Mouse (Mus musculus): ENCODE measurements around the gene Sorcs2.

Sorcs2 gene

DNA sequence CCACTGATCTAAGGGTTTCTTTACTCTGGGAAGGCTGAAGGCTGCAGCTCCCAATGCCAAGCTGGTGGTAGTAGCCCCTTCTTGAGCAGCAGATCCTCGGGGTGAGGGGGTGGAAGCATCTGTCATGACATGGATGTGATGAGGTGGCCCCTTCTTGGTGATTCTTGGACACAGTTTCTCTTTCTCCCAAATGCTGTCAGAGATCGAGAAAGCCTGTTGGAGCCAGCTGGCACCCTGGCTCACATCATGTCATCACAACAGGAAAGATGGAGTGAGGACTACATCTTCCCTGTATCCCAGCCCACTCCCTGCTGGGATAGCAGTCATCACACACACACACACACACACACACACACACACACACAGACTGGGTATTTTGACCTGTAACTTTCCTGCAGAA, 268.3 kb downstream of the Sorcs2 start:
- DNase-seq (ENCODE audit: low spot score in 2 of 2) = no peak

DNA sequence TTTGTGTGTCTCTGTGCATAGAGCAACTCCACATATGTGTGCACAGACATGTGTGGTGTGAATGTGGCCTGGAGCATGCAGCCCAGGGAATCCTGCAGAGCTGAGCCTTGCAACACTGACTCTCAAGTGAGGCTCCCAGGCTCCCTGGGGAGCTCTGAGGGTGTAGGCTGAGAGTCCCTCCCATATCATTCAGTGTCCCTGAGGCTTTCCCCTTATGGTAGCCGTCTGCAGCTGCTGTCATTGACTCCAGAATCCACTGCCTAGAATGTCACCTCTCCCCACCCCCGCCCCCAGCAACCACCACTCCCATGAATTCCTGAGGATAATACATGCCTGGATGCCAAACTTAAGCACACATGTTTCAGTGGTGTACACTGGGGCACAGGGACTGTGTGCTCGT, 269.4 kb downstream of the Sorcs2 start:
- DNase-seq (ENCODE audit: low spot score in 2 of 2) = no peak

DNA sequence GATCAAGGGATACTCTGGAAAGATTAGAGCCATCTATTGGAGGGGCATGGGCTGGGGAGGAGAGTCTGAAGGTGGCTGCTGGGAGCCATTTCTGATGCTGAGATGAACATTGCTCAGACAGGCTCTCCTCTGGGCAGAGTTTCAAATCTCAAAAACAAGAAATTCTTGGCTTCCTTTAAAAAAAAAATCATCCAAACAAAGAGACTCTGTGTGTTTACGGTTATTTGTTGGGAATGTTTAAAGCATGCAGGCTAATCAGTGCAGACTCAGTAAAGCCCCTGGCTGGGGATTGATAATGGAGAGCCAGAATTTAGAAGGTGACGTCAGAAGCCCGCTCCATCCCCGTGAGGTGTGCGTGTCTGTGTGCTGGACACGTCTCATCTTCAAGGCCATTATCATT, 272.9 kb downstream of the Sorcs2 start:
- DNase-seq (ENCODE audit: low spot score in 2 of 2) = no peak

DNA sequence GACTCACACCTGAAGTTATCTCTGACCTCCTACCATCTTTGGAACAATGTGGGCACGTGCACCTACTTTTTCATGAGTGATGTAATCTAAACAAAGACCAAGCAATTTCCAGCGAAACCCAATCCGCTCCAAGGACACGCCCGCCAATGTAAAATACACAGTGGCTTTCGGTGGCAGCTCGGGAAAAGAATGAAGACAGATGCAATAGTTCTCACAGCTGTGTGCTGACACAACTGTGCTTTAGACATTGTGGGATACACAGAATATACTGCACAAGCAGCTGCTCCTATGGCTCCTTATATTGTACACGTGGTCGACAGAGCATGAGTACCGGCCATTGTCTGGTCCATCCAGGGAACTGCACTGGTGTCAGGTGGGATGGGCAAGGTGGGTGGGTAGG, 275.0 kb downstream of the Sorcs2 start:
- DNase-seq (ENCODE audit: low spot score in 2 of 2) = no peak

DNA sequence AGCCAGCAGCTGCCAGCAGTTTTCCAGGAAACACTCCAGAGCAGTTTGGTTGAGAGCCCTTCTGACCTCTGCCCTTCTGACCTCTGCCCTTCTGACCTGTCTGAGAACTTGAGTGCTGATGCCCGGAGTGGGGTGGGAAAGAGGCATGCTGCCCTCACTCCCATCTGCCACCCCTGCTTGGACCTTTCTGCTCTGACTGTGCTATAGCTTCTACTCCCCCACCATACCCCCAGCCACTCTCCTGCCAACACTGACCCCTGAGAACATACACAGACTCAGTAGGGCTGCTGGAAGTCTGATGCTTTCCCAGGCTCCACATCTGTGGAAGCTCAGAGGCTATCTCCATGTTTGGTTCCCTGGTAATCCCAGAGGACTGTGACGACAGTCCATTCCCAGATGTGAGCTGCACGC, 277.0 kb downstream of the Sorcs2 start:
- DNase-seq (ENCODE audit: low spot score in 2 of 2) = no peak

DNA sequence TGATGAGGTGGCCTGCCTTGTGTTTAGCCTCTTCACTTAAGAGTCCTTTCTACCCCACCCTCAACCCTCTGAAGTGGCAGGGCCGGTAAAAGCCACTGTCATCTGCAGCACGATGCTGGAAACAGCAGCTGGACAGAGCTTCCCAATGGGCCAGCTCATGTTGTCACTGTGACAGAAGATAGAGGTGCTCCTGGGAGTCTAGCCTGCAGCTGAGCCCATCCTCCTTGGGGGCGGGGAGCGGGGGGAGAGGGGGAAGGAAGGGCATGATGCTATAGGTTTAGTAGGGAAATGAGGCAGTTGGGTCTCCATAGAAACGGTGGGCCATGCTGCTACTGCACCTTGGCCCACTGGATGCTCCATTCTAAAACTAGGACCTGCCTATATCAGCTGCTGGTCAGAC, 279.9 kb downstream of the Sorcs2 start:
- DNase-seq (ENCODE audit: low spot score in 2 of 2) = no peak

DNA sequence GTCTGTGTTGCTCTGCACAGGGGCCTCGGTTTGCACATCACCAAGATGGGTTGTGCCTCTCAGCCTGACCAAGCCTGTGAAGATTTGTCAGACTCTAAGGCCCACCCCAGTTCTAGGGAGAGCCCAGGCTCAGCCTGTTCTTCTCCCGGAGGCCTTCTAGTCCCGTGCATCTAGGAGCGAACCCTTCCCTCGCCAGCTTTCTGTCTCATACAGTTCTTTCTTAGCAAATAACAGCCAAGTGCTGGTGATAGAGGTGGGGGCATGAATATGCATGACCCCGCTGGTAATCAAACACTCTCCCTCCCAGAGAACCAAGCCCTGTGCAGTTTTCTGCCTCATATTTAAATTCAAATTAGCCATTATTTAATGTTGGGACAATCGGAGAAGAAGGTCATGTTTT, 282.4 kb downstream of the Sorcs2 start:
- no peak for DNase-seq (ENCODE audit: low spot score in 2 of 2)

DNA sequence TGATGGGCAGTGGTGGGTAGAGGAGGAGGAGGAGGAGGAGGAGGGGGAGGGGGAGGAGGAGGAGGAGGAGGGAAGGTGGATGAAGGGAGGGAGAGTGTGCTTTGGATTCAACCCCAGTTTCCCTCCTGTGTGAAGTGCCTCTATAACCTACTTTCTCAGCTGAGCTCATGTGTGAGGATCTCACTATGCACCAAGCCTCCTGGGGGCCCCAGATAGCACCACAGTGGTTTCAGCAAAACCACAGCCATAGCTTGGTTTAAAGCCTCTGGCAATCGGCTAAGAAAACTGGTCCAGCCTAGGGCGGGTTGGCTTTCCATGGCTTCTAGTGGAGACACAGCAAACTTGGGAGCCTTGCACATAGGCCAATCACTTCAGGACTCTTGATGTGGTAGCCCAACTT, 284.2 kb downstream of the Sorcs2 start:
- no peak for DNase-seq (ENCODE audit: low spot score in 2 of 2)

DNA sequence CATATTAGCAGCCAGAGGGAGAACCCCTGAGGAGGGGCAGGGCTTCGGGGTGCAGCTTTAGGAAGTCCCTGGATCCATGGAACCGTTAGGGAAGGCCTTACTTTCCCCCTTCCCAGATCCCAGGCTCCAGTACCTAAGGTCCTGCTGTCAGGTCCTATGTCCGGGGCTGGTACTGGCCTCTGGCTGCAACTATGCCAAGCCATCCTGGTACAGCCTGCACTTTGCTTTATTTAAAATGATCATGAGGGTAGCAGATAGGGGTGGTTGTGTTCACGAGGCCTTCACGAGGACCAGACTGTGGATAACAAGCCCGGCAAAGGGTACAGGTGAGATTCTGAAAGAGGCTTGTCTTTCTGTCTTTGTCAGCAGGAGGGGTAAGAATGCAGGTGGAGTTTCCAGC, 285.2 kb downstream of the Sorcs2 start:
- no peak for DNase-seq (ENCODE audit: low spot score in 2 of 2)

DNA sequence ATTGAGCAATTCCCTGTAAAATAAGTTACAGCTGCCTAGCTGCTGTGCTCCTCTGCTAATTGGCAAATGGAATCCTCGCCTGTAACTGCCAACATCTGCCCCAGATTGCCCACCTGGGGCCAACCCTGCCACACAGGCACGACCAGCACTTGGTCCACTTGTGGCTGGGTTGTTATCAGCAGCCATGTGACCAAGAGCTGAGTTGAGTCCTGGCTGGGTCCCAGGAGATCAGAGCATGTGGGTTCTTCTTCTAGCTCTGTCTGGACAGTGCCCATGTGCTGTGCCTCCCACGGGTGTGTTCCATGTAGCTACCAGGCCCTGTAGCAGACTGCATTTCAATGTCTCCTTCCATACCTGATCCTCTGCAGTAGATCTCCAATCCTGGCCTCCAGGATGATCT, 286.4 kb downstream of the Sorcs2 start:
- DNase-seq (ENCODE audit: low spot score in 2 of 2) = no peak

DNA sequence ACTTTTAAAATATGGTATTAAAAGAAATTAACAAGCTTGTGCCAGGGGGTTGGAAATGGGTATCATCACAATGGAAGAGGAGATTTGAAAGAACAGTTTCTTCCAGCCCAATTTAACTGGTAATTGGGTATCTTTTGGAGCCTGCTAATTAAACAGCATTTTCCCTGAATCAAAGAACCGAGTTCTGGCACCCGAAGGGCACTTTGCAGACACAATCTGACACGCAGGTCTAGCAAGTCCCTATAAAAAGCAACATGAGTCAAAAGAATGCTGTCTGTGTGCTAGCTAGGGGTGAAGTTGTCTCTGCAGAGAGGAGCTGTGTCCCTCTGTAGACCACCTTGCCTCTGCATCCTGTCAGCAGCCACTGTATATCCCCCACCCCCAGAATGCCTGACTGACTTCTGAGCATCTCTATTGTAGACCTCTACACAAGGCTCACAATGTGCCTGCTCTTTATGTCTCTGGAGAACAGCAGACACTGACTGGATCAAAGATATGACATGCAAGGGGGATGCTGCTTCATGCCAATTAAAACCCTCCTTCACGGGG, 289.5 kb downstream of the Sorcs2 start:
- DNase-seq (ENCODE audit: low spot score in 2 of 2) = no peak

DNA sequence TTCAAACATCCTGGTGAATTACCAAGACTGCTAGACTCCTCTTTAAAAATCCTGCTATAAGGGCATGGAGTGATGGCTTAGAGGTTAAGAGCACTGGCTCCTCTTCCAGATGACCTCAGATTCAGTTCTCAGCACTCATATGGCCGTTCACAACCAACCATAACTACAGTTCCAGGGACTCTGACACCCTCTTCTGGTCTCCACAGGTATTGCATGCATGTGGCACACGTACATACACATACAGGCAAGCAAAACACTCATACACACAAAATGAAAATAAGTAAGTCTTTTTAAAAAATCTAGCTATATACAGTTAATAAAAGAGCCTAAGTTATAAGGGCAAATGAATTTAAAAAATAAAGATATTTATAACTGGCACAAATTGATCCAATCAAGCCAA, 294.5 kb downstream of the Sorcs2 start:
- DNase-seq (ENCODE audit: low spot score in 2 of 2) = no peak

DNA sequence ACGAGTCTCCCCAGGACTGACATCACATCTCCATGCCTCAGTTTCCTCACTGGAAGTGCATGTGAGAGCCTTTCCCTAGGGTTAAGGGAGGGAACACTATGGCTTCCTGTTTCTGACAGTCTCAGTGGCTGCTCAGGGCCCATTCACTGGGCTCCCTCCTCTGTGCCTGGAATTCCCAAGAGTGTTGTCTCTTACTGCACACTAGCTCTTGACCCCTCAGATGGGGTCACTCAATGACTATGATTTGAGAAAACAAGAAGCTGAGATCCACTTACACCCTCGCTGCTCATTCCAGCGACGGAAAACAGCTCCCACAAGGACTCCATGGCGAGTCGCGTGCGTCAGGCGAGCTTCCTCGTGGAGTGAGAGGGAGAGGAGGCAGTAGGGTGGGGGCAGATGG, 296.8 kb downstream of the Sorcs2 start:
- DNase-seq (ENCODE audit: low spot score in 2 of 2) = no peak

DNA sequence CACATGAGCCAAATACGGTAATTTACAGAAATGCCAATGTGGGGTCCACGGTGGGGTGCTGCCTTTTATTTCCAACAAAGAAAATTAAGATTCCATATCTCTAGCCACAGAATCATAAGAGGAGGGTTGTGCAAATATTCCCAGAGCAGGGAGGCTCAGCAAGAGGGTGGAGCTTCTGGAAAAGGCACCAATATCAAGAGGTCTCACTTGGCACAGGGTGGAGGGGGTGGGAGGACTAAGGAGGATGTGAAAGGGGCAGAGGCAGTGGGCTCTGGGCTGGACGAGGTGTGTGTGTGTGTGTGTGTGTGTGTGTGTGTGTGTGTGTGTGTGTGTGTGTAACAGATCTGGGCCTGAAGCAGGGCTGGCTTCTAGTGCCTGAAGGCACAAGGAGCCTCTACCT, 297.5 kb downstream of the Sorcs2 start:
- DNase-seq (ENCODE audit: low spot score in 2 of 2) = no peak

DNA sequence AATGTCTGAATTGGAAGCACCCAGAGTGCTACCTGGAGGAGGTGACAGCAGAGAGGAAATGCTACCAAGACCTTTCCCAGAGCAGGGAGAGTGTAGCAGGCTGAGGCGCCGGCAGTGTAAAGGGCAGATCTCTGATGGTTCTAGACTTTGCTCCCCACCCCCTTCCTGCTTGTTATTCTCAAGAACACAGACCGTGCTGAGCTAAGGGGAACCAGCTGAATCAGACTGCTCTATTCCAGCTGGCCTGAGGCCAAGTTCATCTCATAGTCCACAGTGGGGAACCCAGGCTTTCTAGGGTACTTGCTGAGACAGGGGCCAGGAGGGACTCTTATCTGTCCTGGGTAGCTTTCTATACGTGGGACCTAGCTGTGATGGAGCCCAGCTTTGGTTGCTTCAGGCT, 298.3 kb downstream of the Sorcs2 start:
- no peak for DNase-seq (ENCODE audit: low spot score in 2 of 2)

DNA sequence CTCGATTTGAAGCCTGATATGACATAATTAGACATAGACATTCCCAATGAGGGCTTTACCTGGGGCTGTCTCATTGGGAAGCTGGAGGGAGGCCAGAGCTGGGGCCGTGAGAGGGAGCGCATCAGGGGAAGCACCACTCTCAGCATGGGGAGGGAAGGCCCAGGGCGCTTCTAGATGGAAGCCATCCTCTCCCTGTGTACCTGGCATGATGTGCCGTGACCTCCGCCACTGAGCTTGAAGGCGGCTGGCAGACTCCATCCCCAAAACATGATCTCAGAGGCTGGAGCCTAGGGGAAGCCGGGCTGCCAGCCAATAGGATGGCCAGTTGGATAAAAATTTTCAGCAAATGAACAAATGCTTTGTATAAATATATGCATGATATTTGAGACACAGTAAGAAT, 301.9 kb downstream of the Sorcs2 start:
- DNase-seq (ENCODE audit: low spot score in 2 of 2) = no peak

DNA sequence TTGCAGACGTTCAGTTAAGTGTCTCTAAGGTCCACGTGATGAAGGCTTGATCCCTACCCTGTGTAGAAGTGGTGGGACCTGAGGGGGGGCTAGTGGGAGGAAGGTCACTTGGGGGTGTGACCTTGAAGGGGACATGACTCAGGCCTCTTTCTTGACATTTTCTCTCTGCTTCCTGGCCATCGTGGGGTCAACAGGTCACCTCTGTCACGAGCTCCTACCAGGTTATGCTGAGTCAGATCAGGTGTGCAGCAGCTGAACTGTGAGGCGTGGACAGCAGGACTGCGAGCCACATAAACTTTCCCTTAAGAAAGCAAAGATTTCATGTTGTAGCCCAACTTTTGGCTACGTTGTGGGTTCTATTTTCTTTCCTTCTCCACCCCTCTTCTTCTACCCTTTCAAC, 307.9 kb downstream of the Sorcs2 start:
- DNase-seq (ENCODE audit: low spot score in 2 of 2) = no peak

DNA sequence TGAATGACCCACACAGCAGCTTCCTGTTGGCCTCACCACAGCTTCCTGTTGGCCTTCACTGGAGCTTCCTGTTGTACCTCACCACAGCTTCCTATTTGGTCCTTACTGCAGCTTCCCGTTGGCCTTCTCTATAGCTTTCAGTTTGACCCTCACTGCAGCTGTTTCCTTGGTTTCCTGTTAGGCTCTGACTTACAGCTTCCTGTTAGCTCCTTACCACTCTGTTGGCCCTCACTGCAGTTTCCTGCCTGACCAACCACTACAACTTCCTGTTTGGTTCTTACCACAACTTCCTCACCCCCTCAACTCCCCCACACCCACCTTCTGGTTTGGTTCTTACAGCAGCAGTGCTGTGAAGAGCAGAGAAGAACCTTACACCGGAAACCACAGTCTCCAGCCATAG, 308.7 kb downstream of the Sorcs2 start:
- peak; percentile 10 to 29 for DNase-seq (ENCODE audit: low spot score in 2 of 2)

DNA sequence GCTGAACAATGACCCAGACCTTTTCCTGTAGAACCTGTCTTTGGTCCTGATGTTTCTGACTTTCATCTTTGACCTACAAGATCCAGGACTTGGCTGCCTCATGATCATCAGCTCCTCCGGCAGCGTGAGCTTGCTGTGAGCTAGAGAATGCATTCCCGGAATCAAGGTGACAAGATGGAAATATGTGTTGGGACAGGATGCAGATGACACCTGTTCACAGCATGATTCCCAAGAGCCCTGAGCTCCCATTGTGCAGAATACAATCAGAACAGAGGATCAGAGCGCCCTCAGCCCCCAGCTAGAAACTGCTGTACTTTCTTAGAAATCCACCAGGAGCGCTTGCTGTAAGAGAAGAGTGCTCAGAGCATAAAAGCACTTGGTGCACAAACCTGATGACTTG, 311.0 kb downstream of the Sorcs2 start:
- DNase-seq (ENCODE audit: low spot score in 2 of 2) = no peak

DNA sequence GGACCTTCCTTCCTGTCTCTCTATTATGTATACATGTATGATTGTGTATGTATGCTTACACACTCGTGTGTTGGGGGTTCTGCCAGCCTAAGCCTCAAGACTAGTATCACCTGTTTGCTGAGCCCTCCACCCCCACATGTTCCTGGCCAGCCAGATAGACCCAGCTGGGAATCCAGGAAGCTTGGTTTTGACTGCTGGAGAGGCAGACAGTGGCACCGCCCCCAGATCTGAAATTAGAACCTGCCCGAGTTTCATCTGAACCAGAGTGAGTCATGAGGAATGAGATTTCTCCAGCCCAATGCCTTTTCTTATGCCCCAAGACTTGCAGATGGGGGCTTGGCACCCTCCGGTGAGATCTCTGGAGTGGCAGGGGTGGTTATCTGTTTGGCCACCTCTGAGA, 312.3 kb downstream of the Sorcs2 start:
- no peak for DNase-seq (ENCODE audit: low spot score in 2 of 2)

DNA sequence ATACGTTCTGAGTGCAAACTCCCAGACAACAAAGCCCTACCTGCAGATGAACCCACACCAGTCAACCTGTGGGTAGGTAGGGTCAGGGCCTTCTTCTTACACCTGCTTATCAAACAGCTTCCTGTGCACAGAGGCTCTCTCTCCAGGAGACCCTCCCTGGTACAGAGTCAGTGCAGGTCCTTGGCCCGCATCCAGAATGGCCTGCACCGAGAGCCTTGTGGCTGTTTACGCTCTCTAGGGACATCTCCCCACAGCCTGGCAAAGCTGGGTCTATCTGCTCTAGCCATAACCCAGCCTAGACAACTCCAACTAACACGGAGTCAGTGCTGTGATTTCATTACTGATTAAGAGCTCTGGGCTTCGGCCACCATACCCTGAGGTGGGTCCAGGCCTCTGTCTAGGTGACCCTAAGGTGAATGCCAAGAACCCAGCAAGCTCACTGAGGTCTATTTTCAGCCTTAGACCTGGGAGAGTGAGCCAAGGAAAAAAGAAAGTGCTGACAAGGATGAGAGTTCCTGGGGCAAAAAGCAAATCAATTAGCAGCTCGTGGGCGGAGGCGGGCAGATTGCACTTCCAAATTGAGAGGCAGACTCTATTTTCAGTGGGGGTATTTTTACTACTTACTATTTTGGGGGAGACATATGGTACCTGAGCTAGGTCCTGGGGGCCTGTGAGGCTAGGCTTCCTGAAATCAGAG, 313.9 kb downstream of the Sorcs2 start:
- no peak for DNase-seq (ENCODE audit: low spot score in 2 of 2)

DNA sequence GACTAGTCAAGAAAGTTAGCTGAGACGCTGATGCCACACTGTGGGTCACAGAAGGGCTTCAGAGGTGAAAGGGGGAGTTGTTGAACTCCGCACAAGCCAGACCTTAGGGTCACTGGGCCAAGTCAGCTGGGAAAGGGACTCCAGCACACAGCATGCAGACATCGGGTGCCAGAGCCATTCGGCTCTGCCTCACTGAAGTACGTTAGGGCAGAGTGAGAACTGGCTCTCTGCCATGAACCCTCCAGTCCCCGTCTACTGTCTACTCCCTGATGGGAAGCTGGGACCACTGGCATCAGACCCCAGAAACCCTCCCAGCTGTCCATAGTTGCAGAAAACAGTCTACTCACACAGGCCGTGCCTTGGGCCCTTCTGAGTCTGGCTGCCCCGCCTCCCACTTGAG, 316.9 kb downstream of the Sorcs2 start:
- no peak for DNase-seq (ENCODE audit: low spot score in 2 of 2)

DNA sequence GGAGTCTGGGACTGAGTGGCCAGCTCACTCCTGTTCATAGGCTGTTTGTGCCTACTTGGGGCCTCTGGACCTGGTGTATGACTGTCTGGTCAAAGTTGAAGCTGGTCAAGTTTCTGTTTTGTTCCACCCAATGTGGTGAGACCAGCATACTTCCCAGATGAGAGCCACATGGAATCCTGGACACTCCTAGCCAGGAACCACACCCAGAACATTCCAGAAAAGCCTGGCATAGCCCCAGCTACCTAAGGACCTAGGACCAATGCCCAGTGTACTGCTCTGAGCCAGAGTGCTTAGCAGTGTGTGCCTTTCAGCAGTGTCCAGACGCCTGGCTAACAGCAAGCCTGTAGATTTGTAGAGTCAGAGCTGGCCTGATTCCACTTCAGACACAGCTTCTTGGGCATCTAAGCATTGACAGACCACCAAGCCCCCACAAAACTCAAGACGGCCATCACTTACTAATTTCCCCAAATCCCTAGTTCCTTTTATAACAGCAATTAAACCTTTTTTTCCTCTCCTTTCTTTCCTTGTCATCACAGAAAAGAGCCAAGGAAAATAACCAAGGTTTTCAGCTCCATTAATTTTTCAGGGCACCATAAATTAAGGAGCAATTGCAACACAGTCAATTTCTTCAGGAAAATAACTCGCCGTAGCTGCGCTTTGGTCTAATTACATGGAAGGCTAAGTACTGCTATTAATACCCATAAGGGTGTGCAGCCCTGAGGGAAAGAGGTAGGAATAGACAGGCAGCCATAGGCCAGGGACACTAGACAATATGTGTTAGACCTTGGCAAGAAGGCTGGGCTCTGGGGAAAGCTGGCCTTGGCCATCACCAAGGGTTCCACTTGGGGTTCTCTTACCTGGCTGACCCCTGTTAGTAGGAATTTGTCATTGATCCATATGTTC, 322.5 kb downstream of the Sorcs2 start:
- DNase-seq (ENCODE audit: low spot score in 2 of 2) = no peak
